Mouse (Mus musculus) left cerebral cortex, postnatal 36 days (tissue): ENCODE data around the gene Arfgap2. TPM values are rescaled to one million over a fixed set of nuclear protein-coding genes. Genes with fewer than 3 reads are reported as not detected.

Experiments
- DNase-seq, 2 experiments: peaks; one replicate each; pipeline ENCODE4 v3.0.0; 2021 to 2022; ENCODE audit warnings: low spot score in 2 of 2, mixed read lengths in 1 of 2
- intact Hi-C: fragments of 180-260 bp; cut with DNase I; formaldehyde crosslinking; loops from one replicate; pipeline ENCODE4 v1.15.1; 2025
- total RNA-seq, 2 experiments: library from RNA; stranded (reverse); gene quantifications; 2 replicates each; pipeline ENCODE4 v1.2.3; 2021

Gene Arfgap2
- total RNA-seq, 2 experiments from 2014 or later: 66.2 to 78.1 TPM

- no peak for DNase-seq
- intact Hi-C loops: no loop called here
These were observed 31.1 kb downstream of the Arfgap2 start for GRCm38 (mm10) chr2:91295895-91296294.

DNA sequence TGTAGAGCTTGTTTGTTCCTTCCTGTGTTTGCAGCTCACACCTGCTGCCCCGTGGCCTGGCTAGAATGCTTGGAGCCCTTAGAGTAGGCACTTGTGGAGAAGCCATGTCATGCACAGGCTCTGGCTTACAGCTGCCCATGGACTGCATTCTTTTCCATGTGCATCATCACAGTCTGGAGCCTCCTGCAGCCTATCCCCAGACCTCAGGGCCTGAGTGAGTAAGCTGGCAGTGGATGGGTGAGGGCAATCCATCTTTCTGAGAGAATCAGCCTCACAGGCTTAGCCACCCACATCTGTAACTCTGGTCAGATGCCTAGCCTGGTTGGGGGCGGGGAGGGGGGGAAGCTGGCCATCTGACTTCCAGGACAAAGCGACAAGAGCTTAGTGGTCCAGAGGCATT lies 34.4 kb downstream of the Arfgap2 start:
- no peak for DNase-seq
- intact Hi-C loops: no loop called here

DNA sequence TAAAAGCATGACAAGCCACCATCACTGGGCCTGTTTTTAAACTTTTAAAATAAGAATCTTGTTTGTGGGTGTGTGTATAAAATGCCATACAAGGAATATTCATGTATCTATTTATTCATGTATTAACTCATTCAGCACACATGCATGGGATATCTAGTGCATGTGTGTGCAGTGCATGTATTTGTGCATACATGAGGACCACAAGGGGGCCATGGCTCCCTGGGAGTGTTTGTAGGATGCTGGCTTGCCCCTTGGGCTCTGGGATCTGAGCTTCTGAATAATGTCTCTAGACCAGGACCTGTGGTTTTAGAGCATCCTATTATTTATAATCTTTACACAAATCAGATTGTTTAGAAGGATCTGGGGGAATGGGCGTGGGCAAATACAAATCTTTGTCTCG lies 36.0 kb downstream of the Arfgap2 start:
- no peak for DNase-seq
- intact Hi-C loops: no loop called here

- intact Hi-C loops: no loop called here
These were observed 37.1 kb downstream of the Arfgap2 start for GRCm38 (mm10) chr2:91301836-91302235.

DNA sequence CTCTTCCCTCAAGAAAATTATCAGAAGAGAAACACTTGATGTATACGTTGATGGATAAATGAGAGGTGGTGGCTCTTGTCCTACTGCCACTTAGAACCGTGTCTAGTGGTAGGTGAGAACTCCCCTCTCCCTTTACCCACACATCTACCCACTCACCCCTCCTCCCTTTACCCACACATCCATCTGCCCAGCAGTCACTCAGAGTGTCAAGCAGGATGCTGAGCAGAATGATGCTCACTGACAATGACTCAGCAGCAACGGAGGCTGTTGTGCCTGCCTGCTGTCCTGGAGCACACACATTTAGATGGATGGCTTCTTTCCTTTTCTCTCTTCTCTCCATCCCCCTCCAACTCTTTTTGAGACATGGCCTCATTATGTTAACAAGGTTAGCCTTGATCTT lies 38.1 kb downstream of the Arfgap2 start:
- peak in 1 of 2 experiments; percentile 31 for DNase-seq
- intact Hi-C loops: no loop called here

More at GRCm38 (mm10) chr2:91301836-91302235, 37.1 kb downstream of the Arfgap2 start:
- no peak for DNase-seq

- intact Hi-C loops: no loop called here
These were observed 41.2 kb downstream of the Arfgap2 start for GRCm38 (mm10) chr2:91305926-91306325.

DNA sequence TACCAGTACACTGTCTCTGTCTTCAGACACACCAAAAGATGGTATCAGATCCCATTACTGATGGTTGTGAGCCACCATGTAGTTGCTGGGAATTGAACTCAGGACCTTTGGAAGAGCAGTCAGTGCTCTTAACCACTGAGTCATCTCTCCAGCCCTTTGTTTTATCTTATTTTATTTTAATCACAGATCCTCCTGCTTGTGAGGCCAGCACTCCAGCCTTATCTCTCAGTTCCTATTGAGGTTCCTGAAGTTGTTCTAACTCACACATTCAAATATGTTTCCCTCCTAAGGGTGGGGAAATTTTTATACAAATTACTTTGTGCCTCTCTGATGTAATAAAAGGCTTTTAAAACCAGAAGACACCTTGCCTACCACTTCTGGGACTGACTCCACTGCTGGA lies 41.8 kb downstream of the Arfgap2 start:
- no peak for DNase-seq
- intact Hi-C loops: no loop called here

More at GRCm38 (mm10) chr2:91305926-91306325, 41.2 kb downstream of the Arfgap2 start:
- no peak for DNase-seq

DNA sequence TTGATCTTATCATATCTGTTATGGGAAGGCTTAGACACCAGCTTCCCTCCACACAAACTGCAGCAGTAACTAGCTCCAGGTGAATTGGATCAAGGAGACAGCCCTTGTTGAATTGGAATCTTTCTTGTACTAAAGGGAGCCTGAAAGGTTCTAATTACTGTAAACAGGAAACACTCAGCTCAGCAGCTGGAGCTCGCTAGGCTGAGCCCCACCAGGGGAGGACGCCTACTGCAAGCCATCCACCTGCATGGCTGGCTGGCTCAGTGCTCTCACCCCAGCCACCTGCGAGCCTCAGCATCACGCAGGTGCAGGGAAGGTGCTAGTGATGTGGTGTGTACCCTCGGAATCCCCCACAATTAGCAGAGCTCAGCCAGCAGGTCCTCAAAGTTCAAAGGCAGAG lies 43.9 kb downstream of the Arfgap2 start:
- intact Hi-C loops: no loop called here
- DNase-seq: no peak

GRCm38 (mm10) chr2:91309546-91309945 lies 44.8 kb downstream of the Arfgap2 start:
- intact Hi-C loops: no loop called here
- DNase-seq: no peak

DNA sequence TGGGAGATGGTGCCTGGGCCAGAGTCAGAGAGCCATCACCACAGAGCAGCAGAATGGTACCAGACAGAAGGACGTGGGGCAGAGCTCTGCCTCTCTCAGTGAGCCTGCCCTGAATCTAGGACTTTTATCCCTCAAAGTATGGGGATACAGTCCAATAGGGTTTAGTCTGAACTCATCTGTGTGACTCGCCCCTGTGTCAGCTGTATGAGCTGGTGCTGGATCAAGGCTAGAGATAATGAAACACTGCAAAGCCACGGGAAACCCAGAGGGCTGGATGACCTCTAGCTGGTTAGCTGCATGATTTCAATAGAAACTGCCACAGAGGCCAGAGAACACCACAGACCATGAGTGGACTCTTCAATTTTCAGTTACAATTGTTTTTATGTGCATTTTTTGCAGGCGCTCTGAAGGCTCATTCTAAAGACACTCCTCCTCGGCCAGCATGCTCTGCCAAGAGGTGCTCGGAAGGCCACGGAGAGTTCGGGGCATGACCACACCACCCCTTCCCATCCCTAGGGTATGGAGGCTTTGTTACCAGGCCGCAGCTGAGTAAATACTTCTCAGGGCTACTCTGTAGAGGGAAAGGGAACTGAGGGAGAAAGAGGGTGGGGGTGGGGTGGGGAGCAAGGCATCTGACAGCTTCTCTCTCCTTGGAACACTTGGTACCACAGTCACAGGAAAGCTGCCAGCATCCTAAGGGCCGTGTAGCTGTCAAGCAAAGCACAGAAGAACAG lies 48.0 kb downstream of the Arfgap2 start:
- intact Hi-C loops: no loop called here
- no peak for DNase-seq

DNA sequence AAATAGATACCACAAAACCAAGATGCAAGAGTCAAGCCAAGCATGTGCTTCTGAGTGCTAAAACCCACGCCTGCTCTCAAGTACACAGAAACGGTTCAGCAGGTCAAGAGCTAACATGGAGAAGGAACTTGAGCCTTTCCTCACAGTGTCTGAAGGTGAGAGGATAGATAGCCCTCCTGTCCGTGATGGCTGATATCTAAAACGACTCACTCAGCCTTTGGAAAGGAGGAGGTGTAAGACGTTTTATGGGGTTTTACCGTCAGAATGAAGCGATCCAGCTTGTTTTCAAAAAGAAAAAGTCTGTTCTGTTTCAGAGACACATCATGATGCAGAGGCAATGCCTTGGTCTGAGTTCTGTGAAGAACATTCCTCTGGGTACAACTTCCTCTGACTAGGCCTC lies 49.4 kb downstream of the Arfgap2 start:
- no peak for DNase-seq
- intact Hi-C loops: no loop called here

- intact Hi-C loops: no loop called here
These were observed 56.1 kb downstream of the Arfgap2 start for GRCm38 (mm10) chr2:91320559-91321529.

GRCm38 (mm10) chr2:91321923-91322322 lies 57.1 kb downstream of the Arfgap2 start:
- no peak for DNase-seq
- intact Hi-C loops: no loop called here

More at GRCm38 (mm10) chr2:91320559-91321529, 56.1 kb downstream of the Arfgap2 start:
- no peak for DNase-seq

- intact Hi-C loops: no loop called here
These were observed 57.7 kb downstream of the Arfgap2 start for GRCm38 (mm10) chr2:91322490-91322889.

DNA sequence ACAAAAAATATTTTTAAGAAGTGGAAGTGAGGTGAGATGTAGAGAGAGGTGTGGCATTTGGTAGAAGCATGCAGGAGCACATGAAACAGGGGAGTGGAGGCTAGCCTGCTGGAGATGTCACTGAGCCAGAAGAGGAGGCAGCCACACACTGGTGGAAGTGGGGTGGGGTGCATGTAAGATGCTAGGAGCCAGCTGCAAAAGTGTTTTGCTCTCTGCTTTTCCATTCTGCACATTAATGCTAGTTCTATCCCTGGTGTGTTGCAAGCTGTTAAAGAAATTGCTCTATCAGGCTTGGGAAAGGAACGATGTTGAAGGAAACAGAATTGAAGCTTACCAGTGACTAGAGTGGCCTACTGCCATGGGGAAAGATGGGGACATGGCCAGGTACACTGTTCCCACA lies 59.6 kb downstream of the Arfgap2 start:
- intact Hi-C loops: no loop called here
- no peak for DNase-seq

More at GRCm38 (mm10) chr2:91322490-91322889, 57.7 kb downstream of the Arfgap2 start:
- DNase-seq: no peak

DNA sequence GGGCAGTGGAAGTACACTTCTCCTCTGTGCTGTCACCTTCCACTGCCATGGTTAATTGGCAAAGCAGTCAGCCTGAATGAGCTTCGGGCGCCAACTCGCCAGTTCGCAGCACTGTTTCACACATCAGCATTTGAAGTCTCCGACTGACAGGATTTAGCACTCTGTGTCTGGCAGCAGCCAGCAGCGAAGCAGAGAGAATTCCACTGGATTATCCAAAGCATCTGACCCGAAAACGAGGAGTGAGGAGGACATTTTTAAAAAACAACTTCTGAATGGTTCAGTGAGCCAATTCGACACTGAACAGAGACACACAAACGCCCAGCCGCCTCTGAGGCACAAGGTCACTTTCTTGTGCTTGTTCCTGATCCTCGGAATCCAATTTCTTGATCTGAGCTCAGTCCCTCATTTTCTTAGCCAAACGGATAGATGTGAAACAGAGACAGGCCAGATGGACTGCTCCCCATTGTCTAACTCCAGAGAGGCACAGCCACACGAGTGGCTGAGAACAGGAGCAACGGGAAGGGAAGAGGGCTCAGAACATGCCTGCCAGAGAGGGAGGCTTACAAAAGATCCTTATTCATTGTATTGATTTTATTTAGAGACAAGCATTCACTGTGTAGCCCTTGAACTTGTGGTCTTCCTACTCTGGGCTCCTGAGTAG lies 60.1 kb downstream of the Arfgap2 start:
- intact Hi-C loops: no loop called here
- peak in 1 of 2 experiments; percentile 37 for DNase-seq
